Mouse (Mus musculus): ENCODE data around the gene Dnase2b. TPM values are rescaled to one million over a fixed set of nuclear protein-coding genes. Genes with fewer than 3 reads are reported as not detected.

Dnase2b gene
- polyA plus RNA-seq (2012; ENCODE audit: low replicate concordance): not detected in 2 replicates

GRCm38 (mm10) chr3:146615496-146615895, at the start of gene Dnase2b:
Gene Dnase2b (minus strand): TSS chr3:146615596.

GRCm38 (mm10) chr3:146651217-146651616, 35.8 kb upstream of the Dnase2b start, which contains the start of gene 4930503B20Rik:
Gene 4930503B20Rik (minus strand): TSS chr3:146651317.

GRCm38 (mm10) chr3:146570148-146570782, 45.1 kb downstream of the Dnase2b start, which contains the start of gene Uox:
Gene Uox (plus strand): TSS chr3:146570426.

Other genes with a start within 250 kb of the Dnase2b start
- gene Ssx2ip, start 211.0 kb downstream of the Dnase2b start, polyA plus RNA-seq (2012; ENCODE audit: low replicate concordance): 1.1 and 1.5 TPM in 2 replicates
- gene Ctbs, start 165.8 kb downstream of the Dnase2b start, polyA plus RNA-seq (2012; ENCODE audit: low replicate concordance): 19.8 and 25.4 TPM in 2 replicates
- gene Spata1, start 115.8 kb downstream of the Dnase2b start, polyA plus RNA-seq (2012; ENCODE audit: low replicate concordance): 0.90 and 1.7 TPM in 2 replicates
- 145 and 189 TPM in 2 replicates for gene Gng5, start 115.8 kb downstream of the Dnase2b start, polyA plus RNA-seq (2012; ENCODE audit: low replicate concordance)
- gene Rpf1, start 94.2 kb downstream of the Dnase2b start, polyA plus RNA-seq (2012; ENCODE audit: low replicate concordance): 18.0 and 18.3 TPM in 2 replicates
- gene Uox, start 45.2 kb downstream of the Dnase2b start, polyA plus RNA-seq (2012; ENCODE audit: low replicate concordance): not detected in 2 replicates
- 0.11 TPM in 1 of 2 replicates, not detected in the other for gene 4930503B20Rik, start 35.7 kb upstream of the Dnase2b start, polyA plus RNA-seq (2012; ENCODE audit: low replicate concordance)
- gene Samd13, start 70.0 kb upstream of the Dnase2b start, polyA plus RNA-seq (2012; ENCODE audit: low replicate concordance): 0.26 and 0.31 TPM in 2 replicates
- gene Prkacb, start 197.4 kb upstream of the Dnase2b start, polyA plus RNA-seq (2012; ENCODE audit: low replicate concordance): 12.6 and 27.1 TPM in 2 replicates
- 0.04 TPM in 1 of 2 replicates, not detected in the other for gene Ttll7, start 236.8 kb upstream of the Dnase2b start, polyA plus RNA-seq (2012; ENCODE audit: low replicate concordance)

Data from hematopoietic multipotent progenitor cell, adult 10-12 weeks (in vitro differentiated cells).